Mouse (Mus musculus) stomach, postnatal 0 days (tissue): Measurements from ENCODE around the gene Nr1d2.

Experiments used
- CTCF ChIP-seq: IDR thresholded peaks from 2 replicates; pipeline ENCODE4 v1.5.1; 2016; ENCODE audit warnings: antibody characterized with exemption, low read depth, mild to moderate bottlenecking, moderate library complexity
- EP300 ChIP-seq: optimal IDR thresholded peaks from 2 replicates; pipeline ENCODE3; 2016; ENCODE audit warnings: antibody characterized with exemption

DNA sequence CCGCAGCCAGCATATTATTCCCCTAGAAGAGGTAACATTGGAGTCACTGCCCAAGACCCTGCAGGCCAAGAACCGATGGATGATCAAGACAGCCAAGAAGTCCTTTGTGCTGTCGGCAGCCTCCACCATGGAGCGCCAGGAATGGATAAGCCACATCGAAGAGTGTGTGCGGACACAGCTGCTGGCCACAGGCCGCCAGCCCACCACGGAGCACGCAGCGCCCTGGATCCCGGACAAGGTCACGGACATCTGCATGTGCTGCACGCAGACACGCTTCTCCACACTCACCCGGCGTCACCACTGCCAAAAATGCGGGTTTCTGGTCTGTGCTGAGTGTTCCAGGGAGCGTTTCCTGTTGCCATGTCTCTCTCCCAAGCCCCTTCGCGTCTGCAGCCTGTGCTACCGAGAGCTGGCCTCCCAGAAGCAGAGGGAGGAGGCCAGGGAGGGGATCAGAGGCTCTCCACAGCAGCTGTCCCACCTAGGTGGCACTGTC lies 3.8 kb upstream of the Nr1d2 start:
- TF ChIP-seq CTCF (no peak), EP300 (no peak)
